9 mouse cellular contexts compared by ENCODE assay signal in genomic region chr1:118457883-118458259, GRCm38 (mm10).
DNase-seq lines count a peak whose midpoint lies in the region; ATAC-seq and TF ChIP-seq lines count a peak whose summit lies in the region.
"Had no signal": no experiment of that assay in that cellular context is flagged by ENCODE, and none has a peak within 500 bp of the region (broad histone marks: within the 10 kb centered on the region; RNA-seq: fewer than 3 reads in every experiment).

No protein-coding gene starts in this region.

- peaks cover 35% of the 10 kb centered on the region for H3K4me1 ChIP-seq in limb, embryonic 12.5 days (replicated peaks)
- peaks cover 33% of the 10 kb centered on the region for H3K4me1 ChIP-seq in limb, embryonic 10.5 days
- peaks cover 41% of the 10 kb centered on the region for H3K4me1 ChIP-seq in forebrain, embryonic 16.5 days (replicated peaks; ENCODE audit: control insufficient read depth, insufficient read depth, low read length)
- H3K4me1 ChIP-seq in liver, embryonic 14.5 days (replicated peaks; ENCODE audit: control insufficient read depth in 2 of 2, insufficient read depth in 2 of 2, low read length in 1 of 2) = peaks cover 34 to 38% of the 10 kb centered on the region in 2 experiments

- H3K9me3 ChIP-seq in limb, embryonic 12.5 days = no peaks in the 10 kb centered on the region
- no peaks in the 10 kb centered on the region for H3K9me3 ChIP-seq in limb, embryonic 10.5 days (replicated peaks)
- H3K9me3 ChIP-seq in forebrain, embryonic 16.5 days (ENCODE audit: control insufficient read depth, low read length) = no peaks in the 10 kb centered on the region
- H3K9me3 ChIP-seq in liver, embryonic 14.5 days (ENCODE audit: control insufficient read depth, low read length) = no peaks in the 10 kb centered on the region

- peak overlapping the region; percentile 69 for H3K4me2 ChIP-seq in limb, embryonic 12.5 days
- peak overlapping the region; percentile 38 for H3K4me2 ChIP-seq in forebrain, embryonic 16.5 days (ENCODE audit: low read length)
- peak overlapping the region; percentile 87 for H3K4me2 ChIP-seq in liver, embryonic 14.5 days (ENCODE audit: low read depth)

- no peak for ATAC-seq in limb, embryonic 12.5 days (ENCODE audit: insufficient number of reproducible peaks, insufficient read depth, low FRiP score, low TSS enrichment, low read depth)
- ATAC-seq in forebrain, embryonic 16.5 days = no peak
- no peak for ATAC-seq in liver, embryonic 14.5 days (ENCODE audit: insufficient read depth)

- no peaks in the 10 kb centered on the region for H3K27me3 ChIP-seq in limb, embryonic 12.5 days
- no peaks in the 10 kb centered on the region for H3K27me3 ChIP-seq in limb, embryonic 10.5 days (ENCODE audit: low read depth, poor library complexity, severe bottlenecking)
- no peaks in the 10 kb centered on the region for H3K27me3 ChIP-seq in forebrain, embryonic 16.5 days (replicated peaks; ENCODE audit: control insufficient read depth, insufficient read depth, low read length)
- H3K27me3 ChIP-seq in liver, embryonic 14.5 days (ENCODE audit: control insufficient read depth, insufficient read depth, low read length) = no peaks in the 10 kb centered on the region

- no peak for TF ChIP-seq EP300 in liver, embryonic 14.5 days (IDR thresholded peaks at IDR 0.05; ENCODE audit: low read depth)

- 48% methylated on average over 1 of the region's 1 CpGs for WGBS in limb, embryonic 12.5 days
- WGBS in limb, embryonic 10.5 days = 52% methylated on average over 1 of the region's 1 CpGs
- 15% methylated on average over 1 of the region's 1 CpGs for WGBS in forebrain, embryonic 16.5 days
- WGBS in liver, embryonic 14.5 days (ENCODE audit: insufficient replicate concordance) = 43% methylated on average over 1 of the region's 1 CpGs

- no peak for DNase-seq in limb, embryonic 10.5 days (ENCODE audit: low spot score)
- no peak for DNase-seq in liver, embryonic 14.5 days (ENCODE audit: low read depth in 3 of 3, low spot score in 3 of 3)
- peak; percentile 68 for DNase-seq in thymus, postnatal 0 days (ENCODE audit: low spot score)
- no peak for DNase-seq in adrenal gland, postnatal 36 days
- no peak for DNase-seq in adrenal gland, postnatal 14 days
- no peak for DNase-seq in left cerebral cortex, postnatal 14 days (ENCODE audit: low spot score in 2 of 2)
- DNase-seq: kidney, adult 9 months had no signal

- peaks cover 24% of the 10 kb centered on the region for H3K36me3 ChIP-seq in limb, embryonic 12.5 days
- peaks cover 23% of the 10 kb centered on the region for H3K36me3 ChIP-seq in limb, embryonic 10.5 days
- H3K36me3 ChIP-seq in forebrain, embryonic 16.5 days (ENCODE audit: control insufficient read depth, insufficient read depth) = 0 out of 2 replicates have a peak, but pooled peaks cover 4% of the 10 kb centered on the region
- H3K36me3 ChIP-seq in liver, embryonic 14.5 days (replicated peaks; ENCODE audit: control insufficient read depth, insufficient read depth, low read depth) = no peaks in the 10 kb centered on the region

- H3K4me3 ChIP-seq in limb, embryonic 12.5 days (replicated peaks) = no peak overlapping the region
- H3K4me3 ChIP-seq in limb, embryonic 10.5 days = no peak overlapping the region
- no peak overlapping the region for H3K4me3 ChIP-seq in forebrain, embryonic 16.5 days (replicated peaks; ENCODE audit: low read length)
- peak overlapping the region; percentile 22 to 30 for H3K4me3 ChIP-seq in liver, embryonic 14.5 days (ENCODE audit: insufficient read depth in 1 of 2, low read depth in 2 of 2, low read length in 2 of 2)

- no peak for TF ChIP-seq CTCF in liver, embryonic 14.5 days (IDR thresholded peaks at IDR 0.05; ENCODE audit: low read depth)

- no peak overlapping the region for H3K9ac ChIP-seq in limb, embryonic 12.5 days (replicated peaks)
- peak overlapping the region; percentile 16; the same call in 1 of the 2 replicates for H3K9ac ChIP-seq in forebrain, embryonic 16.5 days (replicated peaks; ENCODE audit: low read depth, low read length)
- H3K9ac ChIP-seq in liver, embryonic 14.5 days (replicated peaks) = peak overlapping the region; percentile 63

- intact Hi-C loops in left cerebral cortex, postnatal 14 days (cut with DNase I) = loop anchor here (5.0 kb wide), 1 partner anchor 71 kb away; the partner anchor contains the start of gene Clasp1

- no peak overlapping the region; the same call in 1 of the 2 replicates for H3K27ac ChIP-seq in limb, embryonic 12.5 days
- no peak overlapping the region for H3K27ac ChIP-seq in limb, embryonic 10.5 days
- H3K27ac ChIP-seq in forebrain, embryonic 16.5 days (ENCODE audit: low read length) = peak overlapping the region; percentile 74
- peak overlapping the region; percentile 97 for H3K27ac ChIP-seq in liver, embryonic 14.5 days

Comparison
In these comparisons a context has a peak if more than half of its experiments do, and no peak if none do; other contexts are left out.
1. H3K27ac ChIP-seq: peak in forebrain, embryonic 16.5 days (single experiment) and liver, embryonic 14.5 days (single experiment); none in limb, embryonic 12.5 days (single experiment) and limb, embryonic 10.5 days (single experiment).
2. H3K4me3 ChIP-seq: peak in liver, embryonic 14.5 days (2 of 2); none in limb, embryonic 12.5 days (single experiment), limb, embryonic 10.5 days (single experiment) and forebrain, embryonic 16.5 days (single experiment).
3. Peak in every context shown above with its lines, with median percentiles within 50 percentile points of each other: H3K4me2 ChIP-seq.